Mouse (Mus musculus): ENCODE results near the gene Dctpp1. TPM values are rescaled to one million over a fixed set of nuclear protein-coding genes. Genes with fewer than 3 reads are reported as not detected.

The Dctpp1 gene
- polyA plus RNA-seq, 1 experiment = 23.8 TPM

- Histone ChIP-seq H3K4me1 (ENCODE audit: control insufficient read depth, insufficient read depth, low read length) (no peaks in the 10 kb centered on the region), H3K27ac (ENCODE audit: insufficient read depth, low read length) (no peak overlapping the region), H3K4me3 (replicated peaks; ENCODE audit: insufficient read depth, low read depth, low read length) (no peak overlapping the region), H3K27me3 (ENCODE audit: control insufficient read depth, insufficient read depth, low read length) (no peaks in the 10 kb centered on the region)
- TF ChIP-seq POLR2A (IDR thresholded peaks at IDR 0.05; ENCODE audit: borderline replicate concordance, insufficient read depth, low read length) (no peak), CTCF (IDR thresholded peaks at IDR 0.05; ENCODE audit: borderline replicate concordance, insufficient read depth, low read depth, low read length) (no peak)
- no peak for DNase-seq
- 83% methylated on average over 11 of the region's 11 CpGs for WGBS
Measured at GRCm38 (mm10) chr7:127225147-127225995, 35.1 kb downstream of the Dctpp1 start.

GRCm38 (mm10) chr7:127224616-127225015 is 35.9 kb downstream of the Dctpp1 start:
- TF ChIP-seq POLR2A (IDR thresholded peaks at IDR 0.05; ENCODE audit: borderline replicate concordance, insufficient read depth, low read length) (no peak), CTCF (IDR thresholded peaks at IDR 0.05; ENCODE audit: borderline replicate concordance, insufficient read depth, low read depth, low read length) (no peak)
- H3K27me3 ChIP-seq (ENCODE audit: control insufficient read depth, insufficient read depth, low read length) = no peaks in the 10 kb centered on the region
- no peak overlapping the region for H3K4me3 ChIP-seq (replicated peaks; ENCODE audit: insufficient read depth, low read depth, low read length)
- no peaks in the 10 kb centered on the region for H3K4me1 ChIP-seq (ENCODE audit: control insufficient read depth, insufficient read depth, low read length)
- 91% methylated on average over 6 of the region's 6 CpGs for WGBS
- H3K27ac ChIP-seq (ENCODE audit: insufficient read depth, low read length) = no peak overlapping the region
- DNase-seq = no peak

- no peak overlapping the region for H3K4me3 ChIP-seq (replicated peaks; ENCODE audit: insufficient read depth, low read depth, low read length)
- H3K4me1 ChIP-seq (ENCODE audit: control insufficient read depth, insufficient read depth, low read length) = no peaks in the 10 kb centered on the region
- WGBS = 87% methylated on average over 6 of the region's 6 CpGs
- no peaks in the 10 kb centered on the region for H3K27me3 ChIP-seq (ENCODE audit: control insufficient read depth, insufficient read depth, low read length)
- H3K27ac ChIP-seq (ENCODE audit: insufficient read depth, low read length) = no peak overlapping the region
- no peak for DNase-seq
- TF ChIP-seq POLR2A (IDR thresholded peaks at IDR 0.05; ENCODE audit: borderline replicate concordance, insufficient read depth, low read length) (no peak), CTCF (IDR thresholded peaks at IDR 0.05; ENCODE audit: borderline replicate concordance, insufficient read depth, low read depth, low read length) (no peak)
Measured at GRCm38 (mm10) chr7:127223515-127224478, 36.7 kb downstream of the Dctpp1 start.

DNA sequence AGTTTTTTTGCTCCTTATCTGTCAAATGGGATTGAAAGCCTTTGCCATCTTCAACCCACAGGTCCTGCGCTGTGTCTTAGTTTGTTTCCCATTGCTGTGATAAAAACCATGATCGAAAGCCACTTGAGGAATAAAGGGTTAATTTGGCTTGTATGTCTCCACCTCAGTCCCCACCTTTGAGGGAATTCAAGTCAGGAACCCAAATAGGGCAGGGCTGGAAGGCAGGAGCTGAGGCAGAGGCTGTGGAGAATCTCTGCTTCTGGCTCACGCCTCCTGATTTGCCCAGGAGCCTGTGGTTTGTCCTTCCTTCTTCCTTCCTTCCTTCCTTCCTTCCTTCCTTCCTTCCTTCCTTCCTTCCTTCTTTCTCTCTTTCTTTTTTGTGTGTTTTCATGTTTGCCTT is 37.4 kb downstream of the Dctpp1 start:
- Histone ChIP-seq H3K27ac (ENCODE audit: insufficient read depth, low read length) (no peak overlapping the region), H3K4me3 (replicated peaks; ENCODE audit: insufficient read depth, low read depth, low read length) (no peak overlapping the region), H3K4me1 (ENCODE audit: control insufficient read depth, insufficient read depth, low read length) (no peaks in the 10 kb centered on the region), H3K27me3 (ENCODE audit: control insufficient read depth, insufficient read depth, low read length) (no peaks in the 10 kb centered on the region)
- DNase-seq = no peak
- 98% methylated on average over 3 of the region's 3 CpGs for WGBS
- no peak for TF ChIP-seq POLR2A (IDR thresholded peaks at IDR 0.05; ENCODE audit: borderline replicate concordance, insufficient read depth, low read length)
- TF ChIP-seq CTCF (IDR thresholded peaks at IDR 0.05; ENCODE audit: borderline replicate concordance, insufficient read depth, low read depth, low read length) = no peak

DNA sequence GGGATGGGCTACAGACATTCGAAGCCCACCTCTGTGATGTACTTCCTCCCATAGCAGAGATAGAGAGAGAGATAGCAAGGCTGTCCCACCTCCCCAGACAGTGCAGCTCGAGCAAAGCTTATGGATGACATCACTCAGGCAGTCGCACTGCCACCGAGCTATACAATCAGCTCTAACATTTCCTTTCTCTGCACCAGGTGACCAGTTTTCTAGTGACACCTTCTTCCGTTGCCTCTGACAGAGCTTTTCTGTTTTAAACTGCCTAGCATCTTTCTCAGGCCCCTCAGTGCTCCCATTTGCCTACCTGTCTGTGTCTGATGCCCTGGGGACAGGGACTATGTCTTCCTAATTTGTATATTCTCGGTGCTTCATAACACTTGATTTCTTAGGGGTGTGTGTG is 40.1 kb downstream of the Dctpp1 start:
- Histone ChIP-seq H3K4me1 (ENCODE audit: control insufficient read depth, insufficient read depth, low read length) (no peaks in the 10 kb centered on the region), H3K27me3 (ENCODE audit: control insufficient read depth, insufficient read depth, low read length) (no peaks in the 10 kb centered on the region), H3K4me3 (replicated peaks; ENCODE audit: insufficient read depth, low read depth, low read length) (no peak overlapping the region), H3K27ac (ENCODE audit: insufficient read depth, low read length) (no peak overlapping the region)
- DNase-seq = no peak
- TF ChIP-seq POLR2A (IDR thresholded peaks at IDR 0.05; ENCODE audit: borderline replicate concordance, insufficient read depth, low read length) (no peak), CTCF (IDR thresholded peaks at IDR 0.05; ENCODE audit: borderline replicate concordance, insufficient read depth, low read depth, low read length) (no peak)
- 79% methylated on average over 6 of the region's 6 CpGs for WGBS

DNA sequence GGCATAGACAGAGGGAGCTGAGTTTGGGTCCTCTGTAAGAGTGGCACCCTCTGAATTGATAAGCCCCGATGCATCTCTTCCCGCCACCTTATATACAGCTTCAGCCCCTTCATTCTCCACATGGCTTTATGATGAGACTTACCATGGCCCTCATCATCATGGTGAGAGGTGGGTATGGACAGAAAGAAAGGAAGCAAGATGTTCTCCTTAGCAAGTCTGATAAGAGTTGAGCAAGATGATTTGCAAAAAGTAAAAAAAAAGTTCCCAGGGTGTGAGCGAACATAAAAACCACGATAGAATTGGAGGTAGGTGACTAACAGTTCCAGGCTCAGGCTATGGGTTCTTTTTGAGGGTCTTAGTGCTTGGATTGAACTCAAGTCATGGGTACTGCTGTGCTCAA is 41.8 kb downstream of the Dctpp1 start:
- 93% methylated on average over 4 of the region's 4 CpGs for WGBS
- H3K4me1 ChIP-seq (ENCODE audit: control insufficient read depth, insufficient read depth, low read length) = no peaks in the 10 kb centered on the region
- no peak overlapping the region for H3K27ac ChIP-seq (ENCODE audit: insufficient read depth, low read length)
- no peak overlapping the region for H3K4me3 ChIP-seq (replicated peaks; ENCODE audit: insufficient read depth, low read depth, low read length)
- TF ChIP-seq POLR2A (IDR thresholded peaks at IDR 0.05; ENCODE audit: borderline replicate concordance, insufficient read depth, low read length) (no peak), CTCF (IDR thresholded peaks at IDR 0.05; ENCODE audit: borderline replicate concordance, insufficient read depth, low read depth, low read length) (no peak)
- no peak for DNase-seq
- no peaks in the 10 kb centered on the region for H3K27me3 ChIP-seq (ENCODE audit: control insufficient read depth, insufficient read depth, low read length)

DNA sequence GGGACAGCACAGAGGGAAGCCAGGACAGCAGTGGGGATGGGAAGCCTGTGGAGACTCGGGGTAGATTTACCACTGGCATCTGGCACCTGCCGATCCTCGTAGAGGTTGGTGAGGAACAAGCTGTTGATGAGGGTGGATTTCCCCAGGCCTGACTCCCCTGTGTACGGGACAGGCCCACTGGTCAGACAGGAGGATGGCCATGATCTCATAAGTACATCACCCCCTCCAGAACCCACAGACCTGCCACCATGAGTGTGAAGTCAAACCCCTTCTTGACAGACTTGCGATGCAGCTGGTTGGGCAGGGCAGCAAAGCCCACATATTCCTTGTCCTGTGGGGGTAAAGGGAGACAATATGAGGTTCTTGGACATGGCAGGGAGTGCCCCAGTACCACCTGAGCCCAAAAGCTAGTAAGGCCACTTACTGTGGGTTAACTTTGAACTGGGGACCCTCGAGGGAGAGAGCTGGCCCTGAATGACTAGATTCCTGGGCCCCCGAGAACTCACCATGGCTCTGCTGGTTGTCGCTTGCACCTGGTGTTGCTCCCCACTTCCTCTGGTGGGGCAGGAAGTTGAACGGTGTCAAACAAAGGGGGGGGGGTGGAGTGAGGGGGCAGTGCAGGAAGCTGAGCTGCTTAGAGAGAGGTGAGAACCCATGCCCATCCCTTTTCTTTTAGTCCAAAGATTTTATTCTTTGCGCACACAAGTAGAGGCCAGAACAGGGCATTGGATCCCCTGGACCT is 42.4 kb downstream of the Dctpp1 start:
- WGBS = 79% methylated on average over 10 of the region's 10 CpGs
- no peak overlapping the region for H3K4me3 ChIP-seq (replicated peaks; ENCODE audit: insufficient read depth, low read depth, low read length)
- H3K4me1 ChIP-seq (ENCODE audit: control insufficient read depth, insufficient read depth, low read length) = no peaks in the 10 kb centered on the region
- DNase-seq = no peak
- no peaks in the 10 kb centered on the region for H3K27me3 ChIP-seq (ENCODE audit: control insufficient read depth, insufficient read depth, low read length)
- no peak for TF ChIP-seq CTCF (IDR thresholded peaks at IDR 0.05; ENCODE audit: borderline replicate concordance, insufficient read depth, low read depth, low read length)
- TF ChIP-seq POLR2A (IDR thresholded peaks at IDR 0.05; ENCODE audit: borderline replicate concordance, insufficient read depth, low read length) = no peak
- H3K27ac ChIP-seq (ENCODE audit: insufficient read depth, low read length) = no peak overlapping the region

Measured in cerebellum, adult 2 months (tissue).